Mouse (Mus musculus): ENCODE data around the gene Klk1b26. TPM values are rescaled to one million over a fixed set of nuclear protein-coding genes. Genes with fewer than 3 reads are reported as not detected.
"Not testable (repeated sequence)": the region's sequence is repeated elsewhere in the genome, so short reads cannot be mapped to it uniquely, and the experiment has no call there.

Klk1b26 gene
- polyA plus RNA-seq (2015; fragmentation: Nextera tagmentation; extraction: Ambion mirVana): not detected in 2 replicates

GRCm38 (mm10) chr7:44011868-44012267 lies at the start of gene Klk1b26:
TSS of gene Klk1b26 (plus strand) at chr7:44012168.
- not testable (repeated sequence) for H3K9me3 ChIP-seq (ENCODE audit: control insufficient read depth); H3K27me3 ChIP-seq (replicated peaks; ENCODE audit: control insufficient read depth, insufficient read depth, low read length); H3K36me3 ChIP-seq (ENCODE audit: control insufficient read depth, insufficient read depth); H3K4me2 ChIP-seq (replicated peaks; ENCODE audit: low read depth); H3K4me1 ChIP-seq (replicated peaks; ENCODE audit: control insufficient read depth, insufficient read depth, low read length); H3K4me3 ChIP-seq (ENCODE audit: low read depth, low read length); ATAC-seq; H3K27ac ChIP-seq (ENCODE audit: low read depth, low read length); H3K9ac ChIP-seq (ENCODE audit: low read depth, low read length)

DNA sequence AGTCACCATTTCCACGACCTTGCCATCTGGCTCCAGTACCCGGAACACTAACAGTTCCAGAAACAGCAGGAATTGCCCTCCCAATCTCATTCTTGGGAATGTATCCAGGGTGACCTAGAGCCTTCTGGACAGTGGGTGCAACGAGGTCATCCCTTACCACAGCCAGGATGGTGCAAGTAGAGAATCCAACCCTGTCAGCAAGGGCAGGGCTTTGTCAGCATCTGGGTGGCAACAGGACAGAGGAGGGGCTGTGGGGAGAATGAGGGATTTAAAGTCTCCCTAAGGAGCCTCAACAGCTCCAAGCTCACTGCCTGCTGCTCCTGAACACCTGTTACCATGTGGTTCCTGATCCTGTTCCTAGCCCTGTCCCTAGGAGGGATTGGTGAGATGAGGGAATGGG lies 45.5 kb upstream of the Klk1b26 start, which contains the start of gene Klk1b1:
Klk1b1 (plus strand) TSS at position 301 of the 400 bp plus-strand sequence.
- no peak for ATAC-seq
- no peak within 1 kb of the TSS for H3K27ac ChIP-seq (ENCODE audit: low read depth, low read length)
- no peaks in the 10 kb centered on the region for H3K36me3 ChIP-seq (ENCODE audit: control insufficient read depth, insufficient read depth)
- no peaks in the 10 kb centered on the region for H3K9me3 ChIP-seq (ENCODE audit: control insufficient read depth)
- no peak within 1 kb of the TSS for H3K4me3 ChIP-seq (ENCODE audit: low read depth, low read length)
- 72% methylated on average over 3 of the region's 3 CpGs for WGBS
- no peak for TF ChIP-seq CTCF (IDR thresholded peaks at IDR 0.05; ENCODE audit: low read depth)
- no peak within 1 kb of the TSS for H3K9ac ChIP-seq (ENCODE audit: low read depth, low read length)
- no peaks in the 10 kb centered on the region for H3K27me3 ChIP-seq (replicated peaks; ENCODE audit: control insufficient read depth, insufficient read depth, low read length)
- no peaks in the 10 kb centered on the region for H3K4me1 ChIP-seq (replicated peaks; ENCODE audit: control insufficient read depth, insufficient read depth, low read length)
- H3K4me2 ChIP-seq (replicated peaks; ENCODE audit: low read depth): no peak within 1 kb of the TSS

DNA sequence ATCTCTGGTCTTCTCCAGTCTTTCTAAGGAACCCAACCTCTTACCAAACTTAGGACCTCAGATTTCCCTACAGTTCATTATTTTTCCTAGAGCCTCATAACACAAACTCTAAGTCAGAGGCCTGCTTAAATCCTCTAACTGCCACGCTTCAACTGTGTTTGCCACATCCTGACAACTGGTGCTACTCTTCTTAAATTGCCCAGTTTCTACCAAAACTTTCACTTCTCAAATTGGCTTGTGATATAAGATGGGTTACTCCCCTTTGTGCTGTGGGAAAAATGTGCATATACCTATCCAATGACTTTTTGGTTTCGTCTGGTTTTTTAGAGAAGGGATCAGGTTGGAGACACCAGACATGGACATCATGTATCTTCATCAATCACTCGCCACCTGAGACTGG lies 44.9 kb upstream of the Klk1b26 start:
- no peak for ATAC-seq
- TF ChIP-seq CTCF (IDR thresholded peaks at IDR 0.05; ENCODE audit: low read depth): no peak
- Histone ChIP-seq H3K27ac (ENCODE audit: low read depth, low read length) (no peak overlapping the region), H3K4me2 (replicated peaks; ENCODE audit: low read depth) (no peak overlapping the region), H3K27me3 (replicated peaks; ENCODE audit: control insufficient read depth, insufficient read depth, low read length) (no peaks in the 10 kb centered on the region), H3K9ac (ENCODE audit: low read depth, low read length) (no peak overlapping the region), H3K36me3 (ENCODE audit: control insufficient read depth, insufficient read depth) (no peaks in the 10 kb centered on the region), H3K4me3 (ENCODE audit: low read depth, low read length) (no peak overlapping the region), H3K9me3 (ENCODE audit: control insufficient read depth) (no peaks in the 10 kb centered on the region), H3K4me1 (replicated peaks; ENCODE audit: control insufficient read depth, insufficient read depth, low read length) (no peaks in the 10 kb centered on the region)
- 71% methylated on average over 3 of the region's 3 CpGs for WGBS

GRCm38 (mm10) chr7:43967612-43968011 lies 44.4 kb upstream of the Klk1b26 start:
- Histone ChIP-seq H3K36me3 (ENCODE audit: control insufficient read depth, insufficient read depth) (no peaks in the 10 kb centered on the region), H3K4me3 (ENCODE audit: low read depth, low read length) (no peak overlapping the region), H3K4me1 (replicated peaks; ENCODE audit: control insufficient read depth, insufficient read depth, low read length) (no peaks in the 10 kb centered on the region), H3K4me2 (replicated peaks; ENCODE audit: low read depth) (no peak overlapping the region), H3K27ac (ENCODE audit: low read depth, low read length) (no peak overlapping the region), H3K27me3 (replicated peaks; ENCODE audit: control insufficient read depth, insufficient read depth, low read length) (no peaks in the 10 kb centered on the region), H3K9ac (ENCODE audit: low read depth, low read length) (no peak overlapping the region), H3K9me3 (ENCODE audit: control insufficient read depth) (no peaks in the 10 kb centered on the region)
- no peak for ATAC-seq
- 82% methylated on average over 2 of the region's 2 CpGs for WGBS
- no peak for TF ChIP-seq CTCF (IDR thresholded peaks at IDR 0.05; ENCODE audit: low read depth)

DNA sequence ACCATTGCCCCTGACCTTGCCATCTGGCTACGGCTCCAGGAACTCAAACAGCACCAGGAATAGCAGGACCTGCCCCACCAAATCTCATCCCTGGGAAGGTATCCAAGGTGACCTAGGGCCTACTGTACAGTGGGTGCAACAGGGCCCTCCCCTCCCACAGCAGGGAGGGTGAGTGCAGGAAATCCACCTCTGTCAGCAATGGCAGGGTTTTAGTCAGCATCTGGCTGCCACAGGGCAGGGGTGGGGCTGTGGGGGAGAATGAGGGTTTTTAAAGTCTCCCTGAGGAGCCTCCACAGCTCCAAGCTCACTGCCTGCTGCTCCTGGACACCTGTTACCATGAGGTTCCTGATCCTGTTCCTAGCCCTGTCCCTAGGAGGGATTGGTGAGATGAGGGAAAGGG lies 36.2 kb upstream of the Klk1b26 start, which contains the start of gene Klk1b9:
Klk1b9 (plus strand) TSS at position 301 of the 400 bp plus-strand sequence.
- not testable (repeated sequence) for H3K27me3 ChIP-seq (replicated peaks; ENCODE audit: control insufficient read depth, insufficient read depth, low read length); H3K4me1 ChIP-seq (replicated peaks; ENCODE audit: control insufficient read depth, insufficient read depth, low read length); H3K4me3 ChIP-seq (ENCODE audit: low read depth, low read length); H3K4me2 ChIP-seq (replicated peaks; ENCODE audit: low read depth); H3K9ac ChIP-seq (ENCODE audit: low read depth, low read length); H3K27ac ChIP-seq (ENCODE audit: low read depth, low read length); H3K36me3 ChIP-seq (ENCODE audit: control insufficient read depth, insufficient read depth); ATAC-seq; H3K9me3 ChIP-seq (ENCODE audit: control insufficient read depth)
- WGBS: 78% methylated on average over 1 of the region's 1 CpGs

DNA sequence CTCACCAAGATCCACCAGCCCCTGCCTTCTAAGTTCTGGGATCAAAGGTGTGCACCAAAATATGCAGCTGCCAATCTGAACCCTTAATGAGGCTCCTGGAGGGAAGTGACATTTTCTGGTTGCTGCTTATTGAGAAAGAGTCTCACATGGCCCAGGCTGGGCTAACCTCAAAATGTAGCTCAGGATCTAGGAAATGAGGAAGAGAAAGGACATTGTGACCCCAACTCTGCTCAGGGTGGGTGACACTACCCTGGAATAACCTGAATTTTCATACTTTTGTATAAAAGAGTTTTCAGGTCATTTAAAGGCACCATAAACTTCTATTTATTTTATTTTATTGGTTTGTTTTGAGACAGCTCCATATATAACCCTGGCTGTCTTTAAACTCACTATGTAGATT lies 26.3 kb upstream of the Klk1b26 start:
- Histone ChIP-seq H3K9me3 (ENCODE audit: control insufficient read depth) (no peaks in the 10 kb centered on the region), H3K4me2 (replicated peaks; ENCODE audit: low read depth) (no peak overlapping the region), H3K27ac (ENCODE audit: low read depth, low read length) (no peak overlapping the region), H3K27me3 (replicated peaks; ENCODE audit: control insufficient read depth, insufficient read depth, low read length) (no peaks in the 10 kb centered on the region), H3K9ac (ENCODE audit: low read depth, low read length) (no peak overlapping the region), H3K4me3 (ENCODE audit: low read depth, low read length) (no peak overlapping the region), H3K36me3 (ENCODE audit: control insufficient read depth, insufficient read depth) (no peaks in the 10 kb centered on the region), H3K4me1 (replicated peaks; ENCODE audit: control insufficient read depth, insufficient read depth, low read length) (no peaks in the 10 kb centered on the region)
- no peak for ATAC-seq
- TF ChIP-seq CTCF (IDR thresholded peaks at IDR 0.05; ENCODE audit: low read depth): no peak

- H3K27me3 ChIP-seq (replicated peaks; ENCODE audit: control insufficient read depth, insufficient read depth, low read length); H3K4me2 ChIP-seq (replicated peaks; ENCODE audit: low read depth); H3K4me1 ChIP-seq (replicated peaks; ENCODE audit: control insufficient read depth, insufficient read depth, low read length); ATAC-seq; H3K4me3 ChIP-seq (ENCODE audit: low read depth, low read length); H3K9me3 ChIP-seq (ENCODE audit: control insufficient read depth); H3K27ac ChIP-seq (ENCODE audit: low read depth, low read length); H3K36me3 ChIP-seq (ENCODE audit: control insufficient read depth, insufficient read depth); H3K9ac ChIP-seq (ENCODE audit: low read depth, low read length): not testable (repeated sequence)
- 73% methylated on average over 1 of the region's 1 CpGs for WGBS
These were observed 17.1 kb upstream of the Klk1b26 start for GRCm38 (mm10) chr7:43994821-43995220.

DNA sequence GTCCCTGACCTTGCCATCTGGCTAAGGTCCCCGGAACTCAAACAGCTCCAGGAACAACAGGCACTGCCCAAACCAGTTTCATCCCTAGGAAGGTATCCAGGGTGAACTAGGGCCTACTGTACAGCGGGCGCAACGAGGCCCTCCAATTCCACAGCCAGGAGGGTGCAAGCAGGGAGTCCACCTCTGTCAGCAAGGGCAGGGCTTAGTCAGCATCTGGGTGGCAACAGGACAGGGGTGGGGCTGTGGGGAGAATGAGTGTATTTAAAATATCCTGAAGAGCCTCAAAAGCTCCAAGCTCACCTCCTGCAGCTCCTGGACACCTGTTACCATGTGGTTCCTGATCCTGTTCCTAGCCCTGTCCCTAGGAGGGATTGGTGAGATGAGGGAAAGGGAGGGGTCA lies 16.4 kb upstream of the Klk1b26 start, which contains the start of gene Klk1b11:
Klk1b11 (plus strand) TSS at position 301 of the 400 bp plus-strand sequence.
- not testable (repeated sequence) for H3K27ac ChIP-seq (ENCODE audit: low read depth, low read length); H3K27me3 ChIP-seq (replicated peaks; ENCODE audit: control insufficient read depth, insufficient read depth, low read length); H3K9me3 ChIP-seq (ENCODE audit: control insufficient read depth); H3K9ac ChIP-seq (ENCODE audit: low read depth, low read length); H3K36me3 ChIP-seq (ENCODE audit: control insufficient read depth, insufficient read depth); H3K4me1 ChIP-seq (replicated peaks; ENCODE audit: control insufficient read depth, insufficient read depth, low read length); H3K4me3 ChIP-seq (ENCODE audit: low read depth, low read length); H3K4me2 ChIP-seq (replicated peaks; ENCODE audit: low read depth); ATAC-seq
- WGBS: 75% methylated on average over 4 of the region's 4 CpGs

Measured in intestine, postnatal 0 days (tissue).